Mouse (Mus musculus) intestine, embryonic 14.5 days (tissue): ENCODE results near the gene Krt222. TPM values are rescaled to one million over a fixed set of nuclear protein-coding genes. Genes with fewer than 3 reads are reported as not detected.
"Not testable (repeated sequence)": the region's sequence is repeated elsewhere in the genome, so short reads cannot be mapped to it uniquely, and the experiment has no call there.

Experiments used
- ATAC-seq: fragments of 200-750 bp; cut with Nextera tagmentation; replicated peaks from 2 replicates; pipeline ENCODE4 v1.8.0; 2017; ENCODE audit warnings: low read depth, moderate number of reproducible peaks, moderate TSS enrichment, moderate library complexity; ENCODE audit not compliant: low FRiP score, low TSS enrichment
- DNase-seq: peaks from one replicate; pipeline ENCODE4 v3.0.0-alpha.2; 2018; ENCODE audit warnings: low spot score
- H3K27ac ChIP-seq: fragments of 300-500 bp; sonication (generic); 2 replicates; pipeline ENCODE4 v1.5.1; 2014; ENCODE audit warnings: low read depth, mild to moderate bottlenecking, control low read depth
- H3K27me3 ChIP-seq: fragments of 300-500 bp; sonication (generic); replicated peaks from 2 replicates; pipeline ENCODE4 v1.6.1; 2014; ENCODE audit warnings: low read length, control low read depth; ENCODE audit not compliant: control insufficient read depth, insufficient read depth
- H3K36me3 ChIP-seq: fragments of 300-500 bp; sonication (generic); 2 replicates; pipeline ENCODE4 v1.6.1; 2014; ENCODE audit warnings: low read length, control low read depth; ENCODE audit not compliant: control insufficient read depth, insufficient read depth
- H3K4me1 ChIP-seq: fragments of 300-500 bp; sonication (generic); replicated peaks from 2 replicates; pipeline ENCODE4 v1.6.1; 2014; ENCODE audit warnings: low read length, control low read depth, mixed read lengths; ENCODE audit not compliant: control insufficient read depth, insufficient read depth
- H3K4me2 ChIP-seq: fragments of 300-500 bp; sonication (generic); 2 replicates; pipeline ENCODE4 v1.6.1; 2014; ENCODE audit warnings: low read length
- H3K4me3 ChIP-seq: fragments of 300-500 bp; sonication (generic); 2 replicates; pipeline ENCODE4 v1.5.1; 2014; ENCODE audit warnings: low read depth, low read length, control low read depth, mixed read lengths
- H3K9ac ChIP-seq: fragments of 300-500 bp; sonication (generic); 2 replicates; pipeline ENCODE4 v1.6.1; 2014; ENCODE audit warnings: mild to moderate bottlenecking, low read length
- H3K9me3 ChIP-seq: fragments of 300-500 bp; sonication (generic); 2 replicates; pipeline ENCODE4 v1.6.1; 2016; ENCODE audit warnings: low read length, control low read depth; ENCODE audit not compliant: control insufficient read depth
- WGBS: fragments of 180-500 bp; shearing (Covaris S2); extraction: QIAGEN DNeasy Blood & Tissue Kit; methylation state at CpG from one replicate; pipeline ENCODE4 v1.1.7; 2014; 5-methylcytosine and 5-hydroxymethylcytosine counted together
- polyA plus RNA-seq: library from polyadenylated mRNA; unstranded; fragments of >200 nt; fragmentation: Nextera tagmentation; extraction: Ambion mirVana; gene quantifications from 2 replicates; pipeline ENCODE4 v1.2.1, GENCODE M21; 2014

The Krt222 gene
- polyA plus RNA-seq, 1 experiment from 2014 or later = 0.41 TPM

- no peak for DNase-seq
- H3K9me3 ChIP-seq = no peaks in the 10 kb centered on the region
- H3K36me3 ChIP-seq = no peaks in the 10 kb centered on the region
- no peak overlapping the region for H3K4me2 ChIP-seq
- no peaks in the 10 kb centered on the region for H3K4me1 ChIP-seq
- no peaks in the 10 kb centered on the region for H3K27me3 ChIP-seq
- ATAC-seq = no peak
- 50% methylated on average over 5 of the region's 5 CpGs for WGBS
- no peak overlapping the region for H3K9ac ChIP-seq
- no peak overlapping the region for H3K27ac ChIP-seq
- no peak overlapping the region for H3K4me3 ChIP-seq
These were observed 6.4 kb upstream of the Krt222 start for GRCm38 (mm10) chr11:99250241-99250640.

- 63% methylated on average over 4 of the region's 4 CpGs for WGBS
- Histone ChIP-seq H3K4me1 (0 out of 2 replicates have a peak, but pooled peaks cover under 1% of the 10 kb centered on the region), H3K9me3 (no peaks in the 10 kb centered on the region), H3K27me3 (no peaks in the 10 kb centered on the region), H3K9ac (no peak overlapping the region), H3K4me2 (no peak overlapping the region), H3K36me3 (no peaks in the 10 kb centered on the region), H3K4me3 (no peak overlapping the region), H3K27ac (no peak overlapping the region)
- ATAC-seq (no peak), DNase-seq (no peak)
These were observed 5.2 kb upstream of the Krt222 start for GRCm38 (mm10) chr11:99249115-99249514.

- WGBS = 91% methylated on average over 4 of the region's 4 CpGs
- Histone ChIP-seq H3K9me3 (no peaks in the 10 kb centered on the region), H3K4me2 (no peak overlapping the region), H3K27ac (no peak overlapping the region), H3K9ac (no peak overlapping the region), H3K4me1 (0 out of 2 replicates have a peak, but pooled peaks cover 4% of the 10 kb centered on the region), H3K4me3 (no peak overlapping the region), H3K27me3 (no peaks in the 10 kb centered on the region), H3K36me3 (no peaks in the 10 kb centered on the region)
- ATAC-seq (no peak), DNase-seq (no peak)
These were observed 4.0 kb upstream of the Krt222 start for GRCm38 (mm10) chr11:99247916-99248315.

- WGBS = 41% methylated on average over 3 of the region's 3 CpGs
- H3K4me2 ChIP-seq, H3K4me3 ChIP-seq, H3K4me1 ChIP-seq, H3K27me3 ChIP-seq, DNase-seq, H3K9me3 ChIP-seq, H3K9ac ChIP-seq, H3K27ac ChIP-seq, H3K36me3 ChIP-seq, ATAC-seq: not testable (repeated sequence)
These were observed 634 bp upstream of the Krt222 start for GRCm38 (mm10) chr11:99244519-99244918.

- DNase-seq (no peak), ATAC-seq (no peak)
- Histone ChIP-seq H3K4me1 (0 out of 2 replicates have a peak, but pooled peaks cover 4% of the 10 kb centered on the region), H3K4me3 (peak overlapping the region; percentile 27), H3K9ac (no peak overlapping the region; the same call in 1 of the 2 replicates), H3K27ac (no peak overlapping the region), H3K9me3 (no peaks in the 10 kb centered on the region), H3K27me3 (no peaks in the 10 kb centered on the region), H3K36me3 (no peaks in the 10 kb centered on the region), H3K4me2 (peak overlapping the region; percentile 55)
- 39% methylated on average over 3 of the region's 3 CpGs for WGBS
These were observed 575 bp downstream of the Krt222 start for GRCm38 (mm10) chr11:99243200-99243819.

GRCm38 (mm10) chr11:99242056-99242455, 1.8 kb downstream of the Krt222 start:
- Histone ChIP-seq H3K36me3 (no peaks in the 10 kb centered on the region), H3K9me3 (no peaks in the 10 kb centered on the region), H3K4me3 (no peak overlapping the region), H3K27ac (no peak overlapping the region), H3K4me1 (0 out of 2 replicates have a peak, but pooled peaks cover 4% of the 10 kb centered on the region), H3K4me2 (no peak overlapping the region), H3K27me3 (no peaks in the 10 kb centered on the region), H3K9ac (no peak overlapping the region)
- ATAC-seq (no peak), DNase-seq (no peak)
- WGBS = 69% methylated on average over 5 of the region's 5 CpGs

- no peaks in the 10 kb centered on the region for H3K4me1 ChIP-seq
- H3K4me3 ChIP-seq = no peak overlapping the region
- ATAC-seq (no peak), DNase-seq (no peak)
- H3K4me2 ChIP-seq = no peak overlapping the region
- WGBS = 56% methylated on average over 14 of the region's 14 CpGs
- no peaks in the 10 kb centered on the region for H3K9me3 ChIP-seq
- H3K9ac ChIP-seq = no peak overlapping the region
- no peaks in the 10 kb centered on the region for H3K36me3 ChIP-seq
- H3K27ac ChIP-seq = no peak overlapping the region
- no peaks in the 10 kb centered on the region for H3K27me3 ChIP-seq
These were observed 5.4 kb downstream of the Krt222 start for GRCm38 (mm10) chr11:99238468-99238867.

GRCm38 (mm10) chr11:99231049-99231816, 12.7 kb downstream of the Krt222 start:
- Histone ChIP-seq H3K4me2 (peak overlapping the region; percentile 98), H3K9ac (peak overlapping the region; percentile 98), H3K27ac (peak overlapping the region; percentile 100), H3K27me3 (no peaks in the 10 kb centered on the region), H3K4me3 (peak overlapping the region; percentile 90), H3K9me3 (no peaks in the 10 kb centered on the region), H3K36me3 (peaks cover 18% of the 10 kb centered on the region), H3K4me1 (peaks cover 22% of the 10 kb centered on the region)
- DNase-seq (no peak), ATAC-seq (peak; percentile 40; the same call in 1 of the 2 replicates)
- WGBS = 25% methylated on average over 15 of the region's 15 CpGs
